Mouse (Mus musculus) heart, embryonic 16.5 days (tissue): ENCODE measurements around the gene Rad54l2. TPM values are rescaled to one million over a fixed set of nuclear protein-coding genes. Genes with fewer than 3 reads are reported as not detected.

Experiments used
- ATAC-seq: fragments of 200-750 bp; cut with Nextera tagmentation; replicated peaks from 2 replicates; pipeline ENCODE4 v1.8.0; 2017; ENCODE audit warnings: moderate number of reproducible peaks; ENCODE audit not compliant: insufficient read depth, low FRiP score; ENCODE audit errors: extremely low read depth
- H3K27ac ChIP-seq: fragments of 300-500 bp; sonication (generic); 2 replicates; pipeline ENCODE4 v1.5.1; 2014; ENCODE audit warnings: mild to moderate bottlenecking, low read length, control low read depth, moderate library complexity
- H3K27me3 ChIP-seq: fragments of 300-500 bp; sonication (generic); 2 replicates; pipeline ENCODE4 v1.6.1; 2014; ENCODE audit warnings: low read length, mixed read lengths; ENCODE audit not compliant: control insufficient read depth, insufficient read depth
- H3K36me3 ChIP-seq: fragments of 300-500 bp; sonication (generic); 2 replicates; pipeline ENCODE4 v1.6.1; 2014; ENCODE audit not compliant: control insufficient read depth, insufficient read depth
- H3K4me1 ChIP-seq: fragments of 300-500 bp; sonication (generic); 2 replicates; pipeline ENCODE4 v1.6.1; 2014; ENCODE audit warnings: low read length, mixed read lengths; ENCODE audit not compliant: control insufficient read depth, insufficient read depth
- H3K4me2 ChIP-seq: fragments of 300-500 bp; sonication (generic); 2 replicates; pipeline ENCODE4 v1.6.1; 2014; ENCODE audit warnings: low read depth, mild to moderate bottlenecking, control low read depth, low read length
- H3K4me3 ChIP-seq: fragments of 300-500 bp; sonication (generic); 2 replicates; pipeline ENCODE4 v1.5.1; 2014; ENCODE audit warnings: mild to moderate bottlenecking, control low read depth, low read length
- H3K9ac ChIP-seq: fragments of 300-500 bp; sonication (generic); 2 replicates; pipeline ENCODE4 v1.6.1; 2014; ENCODE audit warnings: low read length, control low read depth
- H3K9me3 ChIP-seq: fragments of 300-500 bp; sonication (generic); replicated peaks from 2 replicates; pipeline ENCODE4 v1.6.1; 2016; ENCODE audit warnings: low read length; ENCODE audit not compliant: control insufficient read depth
- WGBS: fragments of 180-500 bp; shearing (Covaris S2); extraction: QIAGEN DNeasy Blood & Tissue Kit; methylation state at CpG from one replicate; pipeline ENCODE4 v1.1.7; 2014; 5-methylcytosine and 5-hydroxymethylcytosine counted together
- polyA plus RNA-seq: library from polyadenylated mRNA; unstranded; fragments of >200 nt; fragmentation: Nextera tagmentation; extraction: Ambion mirVana; gene quantifications from 2 replicates; pipeline ENCODE4 v1.2.1, GENCODE M21; 2015

Gene Rad54l2
- 3.1 and 3.8 TPM in 2 replicates for polyA plus RNA-seq

GRCm38 (mm10) chr9:106788812-106789321, at the start of gene Rad54l2:
TSS of gene Rad54l2 (minus strand) at chr9:106789194.
- peak within 1 kb of the TSS; percentile 93 for H3K27ac ChIP-seq
- WGBS, result under 1% methylated on average over 42 of the region's 49 CpGs
- H3K4me1 ChIP-seq, result peaks cover 14% of the 10 kb centered on the region
- no peaks in the 10 kb centered on the region for H3K9me3 ChIP-seq
- H3K4me2 ChIP-seq, result peak within 1 kb of the TSS; percentile 94
- H3K9ac ChIP-seq, result peak within 1 kb of the TSS; percentile 100
- no peaks in the 10 kb centered on the region for H3K36me3 ChIP-seq
- peak; percentile 90 for ATAC-seq
- no peaks in the 10 kb centered on the region for H3K27me3 ChIP-seq
- H3K4me3 ChIP-seq, result peak within 1 kb of the TSS; percentile 100

GRCm38 (mm10) chr9:106822381-106823104, 33.5 kb upstream of the Rad54l2 start:
- WGBS, result under 1% methylated on average over 32 of the region's 32 CpGs
- no peaks in the 10 kb centered on the region for H3K36me3 ChIP-seq
- ATAC-seq, result peak; percentile 85
- peak overlapping the region; percentile 99 for H3K4me3 ChIP-seq
- H3K4me1 ChIP-seq, result peaks cover 7% of the 10 kb centered on the region
- no peaks in the 10 kb centered on the region for H3K27me3 ChIP-seq
- peak overlapping the region; percentile 93 for H3K9ac ChIP-seq
- no peaks in the 10 kb centered on the region for H3K9me3 ChIP-seq
- H3K4me2 ChIP-seq, result peak overlapping the region; percentile 85
- peak overlapping the region; percentile 95 for H3K27ac ChIP-seq

GRCm38 (mm10) chr9:106821618-106822380, 32.8 kb upstream of the Rad54l2 start, which contains the start of gene Dcaf1:
TSS of gene Dcaf1 (plus strand) at chr9:106821874.
- Histone ChIP-seq H3K9me3 (no peaks in the 10 kb centered on the region), H3K27ac (peak within 1 kb of the TSS; percentile 95), H3K36me3 (no peaks in the 10 kb centered on the region), H3K9ac (peak within 1 kb of the TSS; percentile 93), H3K4me1 (peaks cover 7% of the 10 kb centered on the region), H3K4me3 (peak within 1 kb of the TSS; percentile 99), H3K27me3 (no peaks in the 10 kb centered on the region), H3K4me2 (peak within 1 kb of the TSS; percentile 85)
- peak; percentile 94 for ATAC-seq
- WGBS, result 0% methylated on average over 67 of the region's 71 CpGs

- Histone ChIP-seq H3K9me3 (no peaks in the 10 kb centered on the region), H3K27ac (peak overlapping the region; percentile 59; the same call in 1 of the 2 replicates), H3K36me3 (no peaks in the 10 kb centered on the region), H3K4me3 (peak overlapping the region; percentile 99), H3K9ac (peak overlapping the region; percentile 77), H3K27me3 (no peaks in the 10 kb centered on the region), H3K4me1 (peaks cover 7% of the 10 kb centered on the region), H3K4me2 (peak overlapping the region; percentile 73)
- 37% methylated on average over 15 of the region's 15 CpGs for WGBS
- no peak for ATAC-seq
Measured at GRCm38 (mm10) chr9:106821050-106821617, 32.1 kb upstream of the Rad54l2 start.

GRCm38 (mm10) chr9:106819201-106819600, 30.2 kb upstream of the Rad54l2 start:
- no peak overlapping the region for H3K27ac ChIP-seq
- H3K4me2 ChIP-seq, result no peak overlapping the region
- H3K4me3 ChIP-seq, result no peak overlapping the region
- no peaks in the 10 kb centered on the region for H3K36me3 ChIP-seq
- peaks cover 7% of the 10 kb centered on the region for H3K4me1 ChIP-seq
- no peaks in the 10 kb centered on the region for H3K9me3 ChIP-seq
- H3K27me3 ChIP-seq, result no peaks in the 10 kb centered on the region
- 87% methylated on average over 1 of the region's 1 CpGs for WGBS
- ATAC-seq, result no peak
- H3K9ac ChIP-seq, result no peak overlapping the region

- Histone ChIP-seq H3K27ac (no peak overlapping the region), H3K9me3 (no peaks in the 10 kb centered on the region), H3K4me2 (no peak overlapping the region), H3K4me1 (peaks cover 7% of the 10 kb centered on the region), H3K36me3 (no peaks in the 10 kb centered on the region), H3K4me3 (no peak overlapping the region), H3K27me3 (no peaks in the 10 kb centered on the region), H3K9ac (no peak overlapping the region)
- no peak for ATAC-seq
- 63% methylated on average over 6 of the region's 6 CpGs for WGBS
Measured at GRCm38 (mm10) chr9:106818191-106818590, 29.2 kb upstream of the Rad54l2 start.

- Histone ChIP-seq H3K4me2 (no peak overlapping the region), H3K36me3 (no peaks in the 10 kb centered on the region), H3K4me1 (no peaks in the 10 kb centered on the region), H3K9ac (no peak overlapping the region), H3K9me3 (peaks cover 16% of the 10 kb centered on the region), H3K4me3 (no peak overlapping the region), H3K27me3 (no peaks in the 10 kb centered on the region), H3K27ac (no peak overlapping the region)
- no peak for ATAC-seq
- 79% methylated on average over 4 of the region's 4 CpGs for WGBS
Measured at GRCm38 (mm10) chr9:106806503-106806902, 17.5 kb upstream of the Rad54l2 start.

- peaks cover 14% of the 10 kb centered on the region for H3K4me1 ChIP-seq
- H3K36me3 ChIP-seq, result no peaks in the 10 kb centered on the region
- no peak overlapping the region for H3K27ac ChIP-seq
- no peaks in the 10 kb centered on the region for H3K27me3 ChIP-seq
- 59% methylated on average over 6 of the region's 6 CpGs for WGBS
- H3K4me3 ChIP-seq, result no peak overlapping the region
- H3K9me3 ChIP-seq, result no peaks in the 10 kb centered on the region
- no peak overlapping the region for H3K9ac ChIP-seq
- ATAC-seq, result no peak
- no peak overlapping the region for H3K4me2 ChIP-seq
Measured at GRCm38 (mm10) chr9:106790831-106791230, 1.8 kb upstream of the Rad54l2 start.
